Mouse (Mus musculus): ENCODE measurements around the gene Zfp120.
"Not testable (repeated sequence)": the region's sequence is repeated elsewhere in the genome, so short reads cannot be mapped to it uniquely, and the experiment has no call there.

Gene Zfp120

GRCm38 (mm10) chr2:150136435-150136897 lies at the start of gene Zfp120:
Gene Zfp120 (minus strand): TSS chr2:150136708.
- DNase-seq (ENCODE audit: low spot score in 2 of 2) = peak; percentile 75 to 82

GRCm38 (mm10) chr2:150181570-150181999 lies 45.1 kb upstream of the Zfp120 start, which contains the start of gene Gm14139:
Gene Gm14139 (plus strand): TSS chr2:150181755.
- DNase-seq (ENCODE audit: low spot score in 2 of 2) = not testable (repeated sequence)

GRCm38 (mm10) chr2:150181046-150181445 lies 44.5 kb upstream of the Zfp120 start:
- DNase-seq (ENCODE audit: low spot score in 2 of 2) = not testable (repeated sequence)

GRCm38 (mm10) chr2:150179579-150179978 lies 43.1 kb upstream of the Zfp120 start, which contains the start of gene Gm10770:
Gene Gm10770 (minus strand): TSS chr2:150179679.
- DNase-seq (ENCODE audit: low spot score in 2 of 2) = not testable (repeated sequence)

GRCm38 (mm10) chr2:150173833-150174232 lies 37.3 kb upstream of the Zfp120 start:
- DNase-seq (ENCODE audit: low spot score in 2 of 2) = no peak

- DNase-seq (ENCODE audit: low spot score in 2 of 2) = no peak
Measured at GRCm38 (mm10) chr2:150166703-150167102, 30.2 kb upstream of the Zfp120 start.

- DNase-seq (ENCODE audit: low spot score in 2 of 2) = no peak
Measured at GRCm38 (mm10) chr2:150132773-150133172, 3.7 kb downstream of the Zfp120 start.

GRCm38 (mm10) chr2:150132002-150132401 lies 4.5 kb downstream of the Zfp120 start:
- DNase-seq (ENCODE audit: low spot score in 2 of 2) = not testable (repeated sequence)

GRCm38 (mm10) chr2:150111247-150111912 lies 25.1 kb downstream of the Zfp120 start:
- DNase-seq (ENCODE audit: low spot score in 2 of 2) = no peak

GRCm38 (mm10) chr2:150099618-150100017 lies 36.9 kb downstream of the Zfp120 start:
- not testable (repeated sequence) for DNase-seq (ENCODE audit: low spot score in 2 of 2)
